Mouse (Mus musculus): ENCODE data around the gene Slc25a44.
"Not testable (repeated sequence)": the region's sequence is repeated elsewhere in the genome, so short reads cannot be mapped to it uniquely, and the experiment has no call there.

Gene Slc25a44

DNA sequence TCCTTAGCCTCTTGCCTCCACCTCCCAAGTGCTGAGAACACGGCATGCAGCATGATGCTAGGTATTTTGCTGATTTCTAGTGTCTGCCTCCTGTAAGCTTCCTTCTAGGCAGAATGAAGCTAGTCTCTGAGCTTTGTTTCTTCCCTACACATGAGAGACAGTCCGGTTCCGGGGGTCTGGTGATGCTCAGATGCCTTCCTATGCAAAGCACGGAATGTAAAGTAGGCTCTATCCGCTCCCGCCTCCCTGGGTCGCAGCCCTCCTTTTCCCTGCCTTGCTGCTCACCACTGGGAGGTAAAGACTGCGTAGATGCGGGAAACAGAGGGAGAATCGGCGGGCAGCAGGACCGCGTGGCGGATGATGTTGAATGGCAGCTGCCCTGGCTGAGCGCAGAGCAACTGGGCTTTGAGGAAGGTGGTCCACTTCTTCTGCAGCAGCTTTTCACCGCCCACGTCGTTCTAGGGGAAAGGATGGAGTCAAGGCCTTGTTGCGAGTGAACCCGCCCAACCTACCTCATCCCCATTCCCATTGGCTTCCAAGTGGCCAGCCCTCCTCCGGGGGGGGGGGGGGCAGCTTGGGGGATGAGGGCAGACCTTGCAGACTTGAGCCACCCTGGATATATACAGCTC lies 24.6 kb upstream of the Slc25a44 start:
- no peak for DNase-seq

- no peak for DNase-seq
Measured at GRCm38 (mm10) chr3:88448443-88448842, 23.5 kb upstream of the Slc25a44 start.

GRCm38 (mm10) chr3:88447676-88448183 lies 22.8 kb upstream of the Slc25a44 start:
- DNase-seq, result no peak

DNA sequence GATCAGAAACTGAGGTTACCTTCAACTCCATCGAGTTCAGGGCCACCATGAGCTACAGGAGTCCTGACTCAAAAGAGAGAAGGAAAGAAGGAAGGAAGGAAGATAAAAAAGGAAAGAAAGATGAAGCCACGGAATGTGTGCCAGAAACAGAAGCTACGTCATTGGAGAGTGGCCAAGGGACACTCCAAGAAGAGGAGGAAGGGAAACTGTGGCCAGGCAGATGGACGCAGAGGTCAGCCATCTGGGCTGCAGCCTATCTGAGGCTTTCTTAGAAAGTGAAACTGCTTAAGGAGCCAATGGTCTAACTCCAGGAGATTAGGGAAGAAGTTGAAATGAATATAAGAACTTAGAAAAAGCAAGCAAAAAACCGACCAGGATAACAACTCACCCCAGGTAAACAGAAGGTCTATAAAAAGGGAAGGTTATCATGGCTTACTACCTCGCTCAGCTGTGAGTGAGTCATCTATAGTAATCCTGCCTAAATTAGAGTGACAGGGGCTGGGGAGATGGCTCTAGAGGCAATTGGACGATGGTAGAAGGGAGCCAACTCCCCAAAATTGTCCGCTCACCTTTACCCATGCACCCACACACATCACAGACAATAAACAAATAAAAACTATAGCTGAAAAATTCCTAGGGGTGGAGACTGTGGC lies 21.7 kb upstream of the Slc25a44 start:
- DNase-seq, result no peak

DNA sequence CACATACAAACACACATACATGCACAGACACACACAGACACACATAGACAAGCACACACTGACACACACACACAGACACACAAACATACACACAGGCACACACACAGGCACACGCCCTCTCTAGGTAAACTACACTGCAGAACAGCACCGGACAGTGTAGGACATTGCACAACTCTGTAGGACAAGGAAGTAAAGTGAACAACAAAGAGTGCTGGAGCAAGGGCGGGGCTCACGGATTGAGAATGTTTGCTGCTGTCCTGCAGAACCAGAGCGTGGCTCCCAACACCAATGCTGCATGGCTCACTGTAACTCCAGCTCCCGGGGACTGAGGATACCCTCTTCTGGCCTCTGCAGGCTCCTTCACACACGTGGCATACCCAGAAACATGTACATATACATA lies 17.9 kb upstream of the Slc25a44 start:
- no peak for DNase-seq

DNA sequence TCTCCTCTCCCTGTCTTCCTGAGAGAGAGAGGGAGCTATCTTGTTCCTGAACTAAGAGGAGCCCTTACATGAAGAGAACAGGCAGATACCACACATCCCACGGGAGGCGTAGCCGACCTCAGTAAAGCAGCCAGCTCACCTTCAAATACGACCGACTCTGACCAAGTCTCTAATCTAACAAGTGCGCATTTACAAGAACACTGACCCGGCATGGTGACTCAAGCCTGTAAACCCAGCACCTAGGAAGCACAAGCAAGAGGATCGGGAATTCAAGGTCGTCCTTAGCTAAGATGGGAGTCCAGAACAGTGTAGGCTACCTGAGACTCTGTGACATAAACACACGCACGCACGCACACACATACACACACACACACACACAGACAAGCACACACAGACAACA lies 17.5 kb upstream of the Slc25a44 start:
- DNase-seq, result no peak

- peak; percentile 67 for DNase-seq
Measured at GRCm38 (mm10) chr3:88440500-88441381, 15.8 kb upstream of the Slc25a44 start.

DNA sequence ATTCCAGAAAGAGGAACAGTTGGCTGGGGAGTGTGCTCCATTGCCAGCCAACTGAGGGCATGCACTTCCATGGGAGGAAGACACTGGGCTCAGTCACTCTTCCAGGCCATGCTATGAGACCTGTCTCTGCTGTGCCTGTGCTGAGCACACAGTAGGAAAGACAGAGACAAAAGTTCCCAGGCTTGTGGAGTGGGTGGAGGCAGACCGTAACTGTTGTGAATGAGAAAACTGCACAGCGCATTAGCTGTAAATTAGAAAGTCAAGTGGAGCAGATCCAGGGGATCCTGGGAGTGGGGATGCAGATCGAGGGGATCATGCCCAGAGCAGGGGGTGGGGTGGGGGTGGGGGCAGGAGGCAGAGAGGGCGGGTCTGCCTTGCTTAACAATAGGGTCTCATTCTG lies 14.6 kb upstream of the Slc25a44 start:
- no peak for DNase-seq

DNA sequence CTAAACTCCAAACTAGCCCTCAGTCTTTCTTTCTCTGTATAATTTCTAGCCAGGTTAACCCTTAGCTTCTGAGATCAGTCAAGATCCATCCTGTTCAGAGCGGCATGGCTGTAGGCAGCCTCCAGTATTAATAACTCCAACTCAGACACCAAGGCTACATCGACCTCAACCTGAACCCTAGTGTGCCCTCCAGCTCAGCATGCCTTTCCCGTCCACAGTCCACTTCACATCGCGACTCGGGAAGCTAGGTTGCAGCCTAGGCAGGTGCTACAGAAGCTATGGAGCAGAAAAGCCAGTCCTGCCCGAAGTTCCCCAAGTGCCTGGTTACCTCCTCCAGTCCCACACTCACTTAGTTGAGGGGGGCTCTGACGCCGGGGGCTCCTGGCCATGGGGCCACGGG lies 12.5 kb upstream of the Slc25a44 start:
- DNase-seq, result no peak

GRCm38 (mm10) chr3:88436395-88437201 lies 11.7 kb upstream of the Slc25a44 start:
- DNase-seq, result no peak

DNA sequence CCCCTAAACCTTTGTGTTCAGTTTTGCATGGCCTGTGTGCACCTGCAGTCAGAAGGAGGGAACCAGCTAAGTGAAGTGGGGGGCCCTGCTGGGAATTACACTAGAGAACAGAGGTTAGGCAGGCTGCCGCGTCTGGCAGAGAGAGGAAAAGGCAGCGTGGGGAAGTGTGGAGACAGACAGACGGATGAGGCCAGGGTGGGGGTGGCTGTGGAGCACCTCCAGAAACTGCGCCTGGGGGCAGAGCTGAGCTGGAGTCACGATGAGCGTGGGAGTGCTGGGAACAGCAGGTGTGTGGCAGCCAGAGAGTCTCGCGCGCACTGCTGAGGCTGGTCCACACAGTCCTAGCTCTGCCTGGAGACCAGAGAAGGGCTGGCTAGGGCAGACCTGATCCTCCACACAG lies 10.6 kb upstream of the Slc25a44 start:
- DNase-seq, result no peak

DNA sequence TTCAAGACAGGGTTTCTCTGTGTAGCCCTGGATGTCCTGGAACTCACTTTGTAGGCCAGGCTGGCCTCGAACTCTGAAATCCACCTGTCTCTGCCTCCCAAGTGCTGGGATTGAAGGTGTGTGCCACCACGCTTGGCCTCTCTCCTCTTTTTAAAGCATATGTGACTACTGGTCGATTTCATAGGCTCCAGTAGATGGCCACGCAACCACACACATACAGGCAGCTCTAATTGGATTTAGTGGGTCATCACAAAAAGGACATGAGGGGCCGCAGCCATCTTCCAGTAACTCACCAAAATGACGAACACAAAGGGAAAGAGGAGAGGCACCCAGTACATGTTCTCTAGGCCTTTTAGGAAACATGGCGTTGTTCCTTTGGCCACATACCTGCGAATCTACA lies 3.7 kb upstream of the Slc25a44 start:
- DNase-seq, result not testable (repeated sequence)

- no peak for DNase-seq
Measured at GRCm38 (mm10) chr3:88427342-88427905, 2.5 kb upstream of the Slc25a44 start.

- DNase-seq, result no peak
Measured at GRCm38 (mm10) chr3:88425708-88426420, 925 bp upstream of the Slc25a44 start.

DNA sequence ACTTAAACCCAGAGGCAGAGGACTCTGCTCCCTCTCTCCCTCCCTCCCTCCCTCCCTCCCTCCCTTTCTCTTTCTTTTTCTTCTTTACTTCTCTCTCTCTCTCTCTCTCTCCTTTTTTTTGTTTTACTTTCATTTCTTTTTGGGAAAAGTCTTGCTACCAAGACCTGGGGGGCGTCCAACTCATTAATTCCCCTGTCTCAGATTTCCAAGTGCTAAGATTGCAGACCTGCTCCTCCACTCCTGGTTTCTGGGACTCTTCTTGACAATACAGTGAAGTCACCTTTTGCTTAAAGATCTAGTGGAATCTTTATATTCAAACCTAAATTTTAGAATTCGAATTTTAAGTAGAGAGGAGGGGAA lies 371 bp upstream of the Slc25a44 start:
- DNase-seq, result no peak

GRCm38 (mm10) chr3:88422020-88422720 lies 2.8 kb downstream of the Slc25a44 start:
- peak; percentile 55 for DNase-seq

DNA sequence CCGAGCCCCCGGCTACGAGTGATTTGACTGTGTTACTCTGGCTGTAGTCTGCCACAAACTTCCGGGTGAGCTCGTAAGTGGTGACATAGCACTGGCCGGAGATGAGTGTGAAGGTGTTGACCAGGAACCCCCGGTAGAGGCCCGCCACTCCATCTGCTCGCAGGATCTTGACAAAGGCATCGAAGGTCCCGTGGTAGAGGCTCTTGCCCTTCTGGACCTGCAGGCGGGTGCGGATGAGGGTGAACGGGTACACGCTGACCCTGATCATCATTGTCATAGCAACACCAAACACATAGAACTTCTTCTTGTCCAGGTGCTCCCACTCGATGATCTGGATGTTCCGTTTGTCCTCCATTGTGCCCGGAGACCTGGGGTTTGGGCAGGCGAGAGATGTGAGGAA lies 4.2 kb downstream of the Slc25a44 start:
- DNase-seq, result no peak

DNA sequence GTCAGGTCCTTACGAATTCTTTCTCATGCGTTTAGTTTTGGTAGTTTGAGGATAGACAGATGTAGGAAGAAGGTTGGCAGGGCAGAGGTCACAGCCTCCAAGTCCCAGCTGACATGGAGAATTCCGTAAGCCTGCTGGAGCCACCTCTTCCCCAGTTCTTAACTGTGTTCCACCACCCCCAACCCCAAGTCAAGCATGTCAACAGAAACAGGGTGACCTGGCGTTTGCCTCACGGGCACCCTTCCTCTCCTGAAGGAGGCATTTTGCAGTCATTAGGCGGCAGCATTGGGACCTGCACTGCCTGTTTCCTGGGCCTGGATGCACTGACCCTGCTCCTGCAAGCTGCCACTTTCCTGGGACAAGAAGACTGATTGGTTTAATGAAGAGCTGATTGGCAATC lies 6.9 kb downstream of the Slc25a44 start:
- no peak for DNase-seq

DNA sequence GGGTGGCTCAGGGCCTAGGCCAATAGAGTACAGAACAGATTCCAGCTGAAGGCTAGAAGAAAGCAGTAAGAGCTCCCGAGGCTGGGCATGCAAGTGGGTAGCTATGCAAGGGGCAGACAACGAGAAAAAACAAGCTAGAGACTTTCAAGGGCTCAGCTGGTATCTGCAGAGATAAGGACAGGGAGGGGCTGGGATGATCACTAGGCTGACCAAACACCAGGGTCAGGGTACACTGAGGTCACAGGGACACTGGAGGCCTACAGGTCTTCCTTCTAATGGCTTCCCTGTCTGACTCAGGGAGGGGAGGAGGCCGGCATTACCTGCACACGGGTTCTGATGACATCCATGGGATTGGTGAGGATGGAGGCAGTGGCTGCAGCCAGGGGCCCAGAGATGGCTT lies 9.3 kb downstream of the Slc25a44 start:
- DNase-seq, result no peak

DNA sequence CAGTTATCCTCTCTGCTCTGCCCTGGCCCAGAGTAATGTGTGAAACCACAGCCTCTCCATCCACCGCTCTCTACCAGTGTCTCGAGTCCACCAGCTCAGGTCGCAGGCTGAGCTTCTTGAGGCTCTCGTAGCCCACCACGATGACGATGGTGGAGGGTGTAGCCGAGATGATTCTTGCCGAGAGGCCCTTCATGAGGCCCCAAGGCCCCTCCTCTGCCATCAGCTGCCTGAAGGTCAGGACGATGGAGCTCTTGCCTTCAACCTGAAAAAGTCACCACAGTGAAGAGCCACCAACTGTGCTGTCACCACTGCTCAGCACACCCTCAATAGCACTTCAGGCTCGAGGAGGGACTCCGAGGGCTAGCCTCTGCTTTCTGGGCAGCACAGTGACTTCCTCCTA lies 12.3 kb downstream of the Slc25a44 start:
- no peak for DNase-seq

GRCm38 (mm10) chr3:88411681-88412080 lies 13.3 kb downstream of the Slc25a44 start:
- no peak for DNase-seq

Measured in kidney, adult 18-20 months (tissue).